Mouse (Mus musculus): ENCODE measurements around the gene Fan1. TPM values are rescaled to one million over a fixed set of nuclear protein-coding genes. Genes with fewer than 3 reads are reported as not detected.
A peak's percentile ranks its signal among the peaks of the same experiment; 100 is the strongest.

The Fan1 gene
- polyA plus RNA-seq (2016; fragmentation: Nextera tagmentation; extraction: Ambion mirVana): 3.1 TPM in 2 replicates

GRCm38 (mm10) chr7:64373830-64374562, at the start of gene Fan1:
TSS of gene Fan1 (minus strand) at chr7:64374095.
- Histone ChIP-seq H3K9ac (peak within 1 kb of the TSS; percentile 81), H3K9me3 (replicated peaks) (no peaks in the 10 kb centered on the region), H3K4me3 (peak within 1 kb of the TSS; percentile 75), H3K4me1 (peaks cover 6% of the 10 kb centered on the region), H3K27me3 (replicated peaks) (no peaks in the 10 kb centered on the region), H3K4me2 (peak within 1 kb of the TSS; percentile 78), H3K36me3 (peaks cover 43% of the 10 kb centered on the region), H3K27ac (peak within 1 kb of the TSS; percentile 89)
- peak; percentile 94 for ATAC-seq
- WGBS (ENCODE audit: insufficient replicate concordance): 4% methylated on average over 27 of the region's 27 CpGs

- ATAC-seq: no peak
- no peaks in the 10 kb centered on the region for H3K4me1 ChIP-seq
- no peaks in the 10 kb centered on the region for H3K9me3 ChIP-seq (replicated peaks)
- H3K27ac ChIP-seq: no peak overlapping the region
- 66% methylated on average over 8 of the region's 8 CpGs for WGBS (ENCODE audit: insufficient replicate concordance)
- no peak overlapping the region for H3K4me2 ChIP-seq
- H3K9ac ChIP-seq: no peak overlapping the region
- no peak overlapping the region for H3K4me3 ChIP-seq
- H3K36me3 ChIP-seq: peaks cover 3% of the 10 kb centered on the region
- no peaks in the 10 kb centered on the region for H3K27me3 ChIP-seq (replicated peaks)
These were observed 30.1 kb upstream of the Fan1 start for GRCm38 (mm10) chr7:64403989-64404388.

GRCm38 (mm10) chr7:64402452-64402851, 28.6 kb upstream of the Fan1 start:
- peaks cover 6% of the 10 kb centered on the region for H3K36me3 ChIP-seq
- H3K4me3 ChIP-seq: no peak overlapping the region
- H3K4me1 ChIP-seq: no peaks in the 10 kb centered on the region
- H3K27ac ChIP-seq: no peak overlapping the region
- H3K9me3 ChIP-seq (replicated peaks): no peaks in the 10 kb centered on the region
- H3K4me2 ChIP-seq: no peak overlapping the region
- whole genome bisulfite sequencing (ENCODE audit: insufficient replicate concordance): 73% methylated on average over 4 of the region's 4 CpGs
- H3K27me3 ChIP-seq (replicated peaks): no peaks in the 10 kb centered on the region
- no peak for ATAC-seq
- no peak overlapping the region for H3K9ac ChIP-seq

GRCm38 (mm10) chr7:64400725-64401124, 26.8 kb upstream of the Fan1 start:
- H3K27me3 ChIP-seq (replicated peaks): no peaks in the 10 kb centered on the region
- 95% methylated on average over 1 of the region's 1 CpGs for WGBS (ENCODE audit: insufficient replicate concordance)
- no peak overlapping the region for H3K4me2 ChIP-seq
- no peak overlapping the region for H3K4me3 ChIP-seq
- peaks cover 6% of the 10 kb centered on the region for H3K36me3 ChIP-seq
- H3K4me1 ChIP-seq: no peaks in the 10 kb centered on the region
- ATAC-seq: no peak
- no peak overlapping the region for H3K9ac ChIP-seq
- no peaks in the 10 kb centered on the region for H3K9me3 ChIP-seq (replicated peaks)
- no peak overlapping the region for H3K27ac ChIP-seq

- Histone ChIP-seq H3K4me1 (peaks cover 21% of the 10 kb centered on the region), H3K9ac (peak overlapping the region; percentile 82), H3K27ac (peak overlapping the region; percentile 74), H3K27me3 (replicated peaks) (no peaks in the 10 kb centered on the region), H3K4me2 (peak overlapping the region; percentile 87), H3K9me3 (replicated peaks) (no peaks in the 10 kb centered on the region), H3K4me3 (peak overlapping the region; percentile 79), H3K36me3 (peaks cover 21% of the 10 kb centered on the region)
- ATAC-seq: no peak; the same call in 1 of the 2 replicates
- 1% methylated on average over 15 of the region's 15 CpGs for WGBS (ENCODE audit: insufficient replicate concordance)
These were observed 18.9 kb upstream of the Fan1 start for GRCm38 (mm10) chr7:64392819-64393151.

- WGBS (ENCODE audit: insufficient replicate concordance): under 1% methylated on average over 54 of the region's 54 CpGs
- H3K9ac ChIP-seq: peak within 1 kb of the TSS; percentile 85
- no peaks in the 10 kb centered on the region for H3K9me3 ChIP-seq (replicated peaks)
- H3K27me3 ChIP-seq (replicated peaks): no peaks in the 10 kb centered on the region
- peak; percentile 99 for ATAC-seq
- H3K27ac ChIP-seq: peak within 1 kb of the TSS; percentile 74
- peaks cover 21% of the 10 kb centered on the region for H3K4me1 ChIP-seq
- H3K4me3 ChIP-seq: peak within 1 kb of the TSS; percentile 79
- H3K36me3 ChIP-seq: peaks cover 26% of the 10 kb centered on the region
- H3K4me2 ChIP-seq: peak within 1 kb of the TSS; percentile 87
These were observed 18.4 kb upstream of the Fan1 start, which contains the start of the genes Mphosph10 and Mcee for GRCm38 (mm10) chr7:64392122-64392818. TSS of gene Mphosph10 (minus strand) at chr7:64392268. TSS of gene Mcee (plus strand) at chr7:64392607.

- peaks cover 34% of the 10 kb centered on the region for H3K36me3 ChIP-seq
- 2% methylated on average over 8 of the region's 8 CpGs for whole genome bisulfite sequencing (ENCODE audit: insufficient replicate concordance)
- no peak for ATAC-seq
- H3K27me3 ChIP-seq (replicated peaks): no peaks in the 10 kb centered on the region
- H3K27ac ChIP-seq: peak overlapping the region; percentile 68
- H3K4me1 ChIP-seq: peaks cover 21% of the 10 kb centered on the region
- peak overlapping the region; percentile 79 for H3K4me3 ChIP-seq
- peak overlapping the region; percentile 87 for H3K4me2 ChIP-seq
- peak overlapping the region; percentile 85 for H3K9ac ChIP-seq
- H3K9me3 ChIP-seq (replicated peaks): no peaks in the 10 kb centered on the region
These were observed 17.6 kb upstream of the Fan1 start for GRCm38 (mm10) chr7:64391479-64391878.

GRCm38 (mm10) chr7:64373147-64373829, 607 bp downstream of the Fan1 start:
- H3K9me3 ChIP-seq (replicated peaks): no peaks in the 10 kb centered on the region
- ATAC-seq: 0 out of 2 replicates have a peak, but pooled peaks have one; percentile 16
- H3K27ac ChIP-seq: peak overlapping the region; percentile 89
- H3K4me1 ChIP-seq: peaks cover 6% of the 10 kb centered on the region
- H3K9ac ChIP-seq: peak overlapping the region; percentile 81
- 10% methylated on average over 18 of the region's 18 CpGs for WGBS (ENCODE audit: insufficient replicate concordance)
- H3K4me2 ChIP-seq: peak overlapping the region; percentile 78
- H3K4me3 ChIP-seq: peak overlapping the region; percentile 75
- H3K27me3 ChIP-seq (replicated peaks): no peaks in the 10 kb centered on the region
- H3K36me3 ChIP-seq: peaks cover 43% of the 10 kb centered on the region

GRCm38 (mm10) chr7:64371940-64372878, 1.7 kb downstream of the Fan1 start:
- H3K9ac ChIP-seq: no peak overlapping the region
- peak overlapping the region; percentile 78; the same call in 1 of the 2 replicates for H3K4me2 ChIP-seq
- peaks cover 34% of the 10 kb centered on the region for H3K36me3 ChIP-seq
- H3K4me1 ChIP-seq: peaks cover 6% of the 10 kb centered on the region
- no peaks in the 10 kb centered on the region for H3K27me3 ChIP-seq (replicated peaks)
- no peak overlapping the region for H3K27ac ChIP-seq
- ATAC-seq: no peak
- 81% methylated on average over 23 of the region's 23 CpGs for WGBS (ENCODE audit: insufficient replicate concordance)
- no peak overlapping the region for H3K4me3 ChIP-seq
- H3K9me3 ChIP-seq (replicated peaks): no peaks in the 10 kb centered on the region

- no peak for ATAC-seq
- no peak overlapping the region for H3K4me3 ChIP-seq
- peaks cover 39% of the 10 kb centered on the region for H3K36me3 ChIP-seq
- no peaks in the 10 kb centered on the region for H3K27me3 ChIP-seq (replicated peaks)
- peaks cover 6% of the 10 kb centered on the region for H3K4me1 ChIP-seq
- no peak overlapping the region for H3K4me2 ChIP-seq
- no peaks in the 10 kb centered on the region for H3K9me3 ChIP-seq (replicated peaks)
- no peak overlapping the region for H3K9ac ChIP-seq
- no peak overlapping the region for H3K27ac ChIP-seq
- WGBS (ENCODE audit: insufficient replicate concordance): 82% methylated on average over 6 of the region's 6 CpGs
These were observed 4.1 kb downstream of the Fan1 start for GRCm38 (mm10) chr7:64369841-64370240.

GRCm38 (mm10) chr7:64365863-64366262, 8.0 kb downstream of the Fan1 start:
- no peaks in the 10 kb centered on the region for H3K27me3 ChIP-seq (replicated peaks)
- H3K4me2 ChIP-seq: no peak overlapping the region
- peaks cover 76% of the 10 kb centered on the region for H3K36me3 ChIP-seq
- no peak overlapping the region for H3K9ac ChIP-seq
- no peak overlapping the region for H3K4me3 ChIP-seq
- no peaks in the 10 kb centered on the region for H3K9me3 ChIP-seq (replicated peaks)
- no peak overlapping the region for H3K27ac ChIP-seq
- ATAC-seq: no peak
- WGBS (ENCODE audit: insufficient replicate concordance): 88% methylated on average over 5 of the region's 5 CpGs
- H3K4me1 ChIP-seq: peaks cover under 1% of the 10 kb centered on the region; the same call in 1 of the 2 replicates
